Mouse (Mus musculus) thymus, adult 2 months (tissue): ENCODE measurements around the gene Rab9. TPM values are rescaled to one million over a fixed set of nuclear protein-coding genes. Genes with fewer than 3 reads are reported as not detected.
"Not testable (repeated sequence)": the region's sequence is repeated elsewhere in the genome, so short reads cannot be mapped to it uniquely, and the experiment has no call there.

Experiments
- DNase-seq: peaks from one replicate; pipeline ENCODE4 v3.0.0; 2021
- H3K27ac ChIP-seq: fragments of 200-500 bp; 2 replicates; pipeline ENCODE4 v1.5.1; 2012; ENCODE audit warnings: low read length, control low read depth; ENCODE audit not compliant: control insufficient read depth, insufficient read depth
- H3K27me3 ChIP-seq: fragments of 200-500 bp; 2 replicates; pipeline ENCODE4 v1.6.1; 2012; ENCODE audit warnings: mild to moderate bottlenecking, low read length, moderate library complexity, mixed read lengths; ENCODE audit not compliant: control insufficient read depth, insufficient read depth
- H3K36me3 ChIP-seq: fragments of 200-500 bp; 2 replicates; pipeline ENCODE4 v1.6.1; 2012; ENCODE audit warnings: mild to moderate bottlenecking, low read length, moderate library complexity; ENCODE audit not compliant: control insufficient read depth, insufficient read depth
- H3K4me1 ChIP-seq: fragments of 200-500 bp; replicated peaks from 2 replicates; pipeline ENCODE4 v1.6.1; 2012; ENCODE audit warnings: low read length; ENCODE audit not compliant: control insufficient read depth, insufficient read depth
- H3K4me3 ChIP-seq: fragments of 200-500 bp; 2 replicates; pipeline ENCODE4 v1.5.1; 2012; ENCODE audit warnings: mild to moderate bottlenecking, low read length, control low read depth, moderate library complexity; ENCODE audit not compliant: control insufficient read depth, insufficient read depth
- CTCF ChIP-seq: fragments of 200-500 bp; IDR thresholded peaks from 2 replicates; pipeline ENCODE4 v1.5.1; 2012; ENCODE audit warnings: mild to moderate bottlenecking, control low read depth, low read length, moderate library complexity, borderline replicate concordance; ENCODE audit not compliant: control insufficient read depth, poor library complexity, insufficient read depth; ENCODE audit errors: extremely low read depth
- POLR2A ChIP-seq: fragments of 200-500 bp; IDR thresholded peaks from 2 replicates; pipeline ENCODE4 v1.6.1; 2012; ENCODE audit warnings: mild to moderate bottlenecking, low read length, control low read depth, moderate library complexity; ENCODE audit not compliant: control insufficient read depth, poor library complexity, insufficient read depth; ENCODE audit errors: extremely low read depth
- WGBS: fragments of 180-500 bp; shearing (Covaris S2); methylation state at CpG from one replicate; pipeline ENCODE4 v1.1.7; 2018; 5-methylcytosine and 5-hydroxymethylcytosine counted together
- polyA plus RNA-seq: library from polyadenylated mRNA; depleted of rRNA; stranded (reverse); fragments of >200 nt; gene quantifications from 2 replicates; pipeline ENCODE4 v1.2.3, GENCODE M21; 2012

Gene Rab9
- polyA plus RNA-seq, 1 experiment, result 3.5 TPM

- no peak overlapping the region for H3K4me3 ChIP-seq
These were observed 36.3 kb upstream of the Rab9 start for GRCm38 (mm10) chrX:166515923-166516322.

GRCm38 (mm10) chrX:166514035-166514434, 34.4 kb upstream of the Rab9 start:
- not testable (repeated sequence) for H3K27ac ChIP-seq, H3K36me3 ChIP-seq, H3K4me3 ChIP-seq, H3K27me3 ChIP-seq, H3K4me1 ChIP-seq
- peak; percentile 21 for DNase-seq
- 9% methylated on average over 12 of the region's 12 CpGs for WGBS

More at GRCm38 (mm10) chrX:166515923-166516322, 36.3 kb upstream of the Rab9 start:
- Histone ChIP-seq H3K27ac (no peak overlapping the region), H3K27me3 (no peaks in the 10 kb centered on the region), H3K36me3 (no peaks in the 10 kb centered on the region), H3K4me1 (peaks cover 3% of the 10 kb centered on the region; the same call in 1 of the 2 replicates)
- TF ChIP-seq CTCF, result no peak
- TF ChIP-seq POLR2A, result no peak
- WGBS, result 93% methylated on average over 3 of the region's 3 CpGs
- DNase-seq, result no peak

GRCm38 (mm10) chrX:166512071-166512470, 32.4 kb upstream of the Rab9 start:
- Histone ChIP-seq H3K27ac (no peak overlapping the region), H3K4me3 (no peak overlapping the region), H3K36me3 (no peaks in the 10 kb centered on the region), H3K27me3 (no peaks in the 10 kb centered on the region), H3K4me1 (no peaks in the 10 kb centered on the region)
- WGBS, result 73% methylated on average over 4 of the region's 4 CpGs
- TF ChIP-seq POLR2A (no peak), CTCF (no peak)
- DNase-seq, result no peak

GRCm38 (mm10) chrX:166511107-166511506, 31.4 kb upstream of the Rab9 start:
- H3K27me3 ChIP-seq, result no peaks in the 10 kb centered on the region
- no peaks in the 10 kb centered on the region for H3K36me3 ChIP-seq
- H3K4me1 ChIP-seq, result no peaks in the 10 kb centered on the region
- no peak overlapping the region for H3K4me3 ChIP-seq
- TF ChIP-seq CTCF, result no peak
- no peak for DNase-seq
- no peak overlapping the region for H3K27ac ChIP-seq

- H3K4me3 ChIP-seq, result peak overlapping the region; percentile 91
- TF ChIP-seq CTCF (peak; percentile 45; the same call in 1 of the 2 replicates), POLR2A (peak; percentile 94)
- WGBS, result under 1% methylated on average over 65 of the region's 65 CpGs
- peak overlapping the region; percentile 79 for H3K27ac ChIP-seq
- H3K4me1 ChIP-seq, result no peaks in the 10 kb centered on the region
- no peaks in the 10 kb centered on the region for H3K36me3 ChIP-seq
- DNase-seq, result peak; percentile 89
- no peaks in the 10 kb centered on the region for H3K27me3 ChIP-seq
These were observed 30.4 kb upstream of the Rab9 start for GRCm38 (mm10) chrX:166509761-166510738.

GRCm38 (mm10) chrX:166504421-166504820, 24.8 kb upstream of the Rab9 start:
- Histone ChIP-seq H3K4me3 (no peak overlapping the region), H3K27ac (no peak overlapping the region), H3K36me3 (no peaks in the 10 kb centered on the region; the same call in 1 of the 2 replicates), H3K4me1 (no peaks in the 10 kb centered on the region), H3K27me3 (no peaks in the 10 kb centered on the region)
- no peak for DNase-seq
- TF ChIP-seq POLR2A (no peak), CTCF (no peak)
- 82% methylated on average over 2 of the region's 2 CpGs for WGBS
